Mouse (Mus musculus): Measurements from ENCODE around the gene Il4i1. TPM values are rescaled to one million over a fixed set of nuclear protein-coding genes. Genes with fewer than 3 reads are reported as not detected.

Il4i1 gene
- polyA plus RNA-seq, 1 experiment from 2014 or later, result 0.88 TPM

- peak; percentile 23 for ATAC-seq (ENCODE audit: insufficient read depth, low FRiP score)
- peaks cover 15% of the 10 kb centered on the region for H3K36me3 ChIP-seq (ENCODE audit: control insufficient read depth, insufficient read depth, low read length)
- peaks cover 40% of the 10 kb centered on the region for H3K4me1 ChIP-seq (ENCODE audit: control insufficient read depth, insufficient read depth, low read length)
- H3K27me3 ChIP-seq (ENCODE audit: control insufficient read depth, insufficient read depth, low read length), result no peaks in the 10 kb centered on the region
- peak overlapping the region; percentile 84 for H3K9ac ChIP-seq (ENCODE audit: low read length)
- peak overlapping the region; percentile 66 for H3K4me3 ChIP-seq (replicated peaks; ENCODE audit: low read length)
- peak overlapping the region; percentile 93 for H3K4me2 ChIP-seq (ENCODE audit: low read depth, low read length)
- WGBS, result under 1% methylated on average over 29 of the region's 33 CpGs
- no peaks in the 10 kb centered on the region for H3K9me3 ChIP-seq (replicated peaks; ENCODE audit: control insufficient read depth, low read length)
- peak overlapping the region; percentile 97 for H3K27ac ChIP-seq (ENCODE audit: low read length)
Observed at GRCm38 (mm10) chr7:44850146-44850545, 34.0 kb downstream of the Il4i1 start.

DNA sequence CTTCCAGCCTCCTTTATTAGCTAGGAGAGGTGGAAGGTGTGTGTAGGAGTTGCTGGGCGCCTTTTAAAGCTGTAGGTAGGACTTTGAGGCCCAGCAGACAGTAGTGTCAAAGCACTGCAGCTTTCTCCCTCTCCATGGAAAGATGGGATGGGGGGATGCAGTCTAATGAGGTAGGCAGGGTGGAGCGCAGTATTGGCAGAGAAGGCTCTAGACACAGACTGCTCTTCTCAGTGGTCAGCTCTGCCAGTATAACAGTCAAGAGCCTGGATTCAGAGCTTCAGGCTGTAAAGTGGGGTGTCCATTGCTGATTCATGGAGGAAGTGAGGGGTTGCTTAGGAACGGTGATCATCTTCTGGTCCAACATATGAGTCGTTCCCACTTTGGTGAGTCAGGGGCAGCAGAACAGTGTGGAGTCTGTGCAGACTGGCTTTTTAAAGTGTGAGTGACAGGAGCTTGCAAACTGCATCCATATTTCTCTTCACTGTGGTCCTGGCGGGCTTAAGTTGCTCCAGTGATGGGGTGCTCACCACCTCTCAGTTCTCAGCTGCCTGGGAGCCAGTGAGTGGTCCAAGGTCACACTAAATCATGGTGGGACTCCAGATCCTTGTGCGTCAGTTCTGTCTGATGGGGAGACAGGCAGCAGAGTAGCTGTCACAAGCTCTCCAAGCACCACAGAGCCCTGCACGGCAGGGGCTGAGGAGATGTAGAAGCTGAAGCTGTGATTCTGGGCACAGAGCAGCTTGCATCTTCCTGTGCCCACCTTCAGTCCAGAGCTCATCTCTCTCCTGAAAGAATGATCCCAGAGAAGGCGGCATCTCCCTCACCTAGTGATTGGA is 34.8 kb downstream of the Il4i1 start:
- no peak for ATAC-seq (ENCODE audit: insufficient read depth, low FRiP score)
- Histone ChIP-seq H3K9ac (ENCODE audit: low read length) (peak overlapping the region; percentile 84), H3K4me2 (ENCODE audit: low read depth, low read length) (peak overlapping the region; percentile 93), H3K4me1 (ENCODE audit: control insufficient read depth, insufficient read depth, low read length) (peaks cover 46% of the 10 kb centered on the region), H3K4me3 (replicated peaks; ENCODE audit: low read length) (peak overlapping the region; percentile 66), H3K27ac (ENCODE audit: low read length) (peak overlapping the region; percentile 97), H3K36me3 (ENCODE audit: control insufficient read depth, insufficient read depth, low read length) (peaks cover 7% of the 10 kb centered on the region), H3K27me3 (ENCODE audit: control insufficient read depth, insufficient read depth, low read length) (no peaks in the 10 kb centered on the region), H3K9me3 (replicated peaks; ENCODE audit: control insufficient read depth, low read length) (no peaks in the 10 kb centered on the region)
- WGBS, result 77% methylated on average over 8 of the region's 8 CpGs

- 88% methylated on average over 12 of the region's 12 CpGs for WGBS
- H3K27ac ChIP-seq (ENCODE audit: low read length), result no peak overlapping the region
- H3K27me3 ChIP-seq (ENCODE audit: control insufficient read depth, insufficient read depth, low read length), result no peaks in the 10 kb centered on the region
- no peak overlapping the region for H3K4me3 ChIP-seq (replicated peaks; ENCODE audit: low read length)
- H3K36me3 ChIP-seq (ENCODE audit: control insufficient read depth, insufficient read depth, low read length), result 0 out of 2 replicates have a peak, but pooled peaks cover under 1% of the 10 kb centered on the region
- H3K4me1 ChIP-seq (ENCODE audit: control insufficient read depth, insufficient read depth, low read length), result peaks cover 52% of the 10 kb centered on the region
- H3K4me2 ChIP-seq (ENCODE audit: low read depth, low read length), result no peak overlapping the region
- no peak for ATAC-seq (ENCODE audit: insufficient read depth, low FRiP score)
- no peaks in the 10 kb centered on the region for H3K9me3 ChIP-seq (replicated peaks; ENCODE audit: control insufficient read depth, low read length)
- H3K9ac ChIP-seq (ENCODE audit: low read length), result no peak overlapping the region
Observed at GRCm38 (mm10) chr7:44851625-44852234, 35.5 kb downstream of the Il4i1 start.

GRCm38 (mm10) chr7:44852259-44853027 is 36.3 kb downstream of the Il4i1 start:
- WGBS, result 88% methylated on average over 36 of the region's 36 CpGs
- Histone ChIP-seq H3K27me3 (ENCODE audit: control insufficient read depth, insufficient read depth, low read length) (no peaks in the 10 kb centered on the region), H3K4me1 (ENCODE audit: control insufficient read depth, insufficient read depth, low read length) (peaks cover 50% of the 10 kb centered on the region), H3K4me2 (ENCODE audit: low read depth, low read length) (no peak overlapping the region), H3K36me3 (ENCODE audit: control insufficient read depth, insufficient read depth, low read length) (no peaks in the 10 kb centered on the region), H3K9me3 (replicated peaks; ENCODE audit: control insufficient read depth, low read length) (no peaks in the 10 kb centered on the region), H3K4me3 (replicated peaks; ENCODE audit: low read length) (no peak overlapping the region), H3K27ac (ENCODE audit: low read length) (no peak overlapping the region), H3K9ac (ENCODE audit: low read length) (0 out of 2 replicates have a peak overlapping the region, but pooled peaks have one; percentile 20)
- ATAC-seq (ENCODE audit: insufficient read depth, low FRiP score), result no peak

- H3K27me3 ChIP-seq (ENCODE audit: control insufficient read depth, insufficient read depth, low read length), result no peaks in the 10 kb centered on the region
- no peaks in the 10 kb centered on the region for H3K36me3 ChIP-seq (ENCODE audit: control insufficient read depth, insufficient read depth, low read length)
- WGBS, result 90% methylated on average over 2 of the region's 2 CpGs
- H3K9me3 ChIP-seq (replicated peaks; ENCODE audit: control insufficient read depth, low read length), result no peaks in the 10 kb centered on the region
- H3K9ac ChIP-seq (ENCODE audit: low read length), result 0 out of 2 replicates have a peak overlapping the region, but pooled peaks have one; percentile 20
- ATAC-seq (ENCODE audit: insufficient read depth, low FRiP score), result no peak
- H3K27ac ChIP-seq (ENCODE audit: low read length), result no peak overlapping the region
- H3K4me2 ChIP-seq (ENCODE audit: low read depth, low read length), result no peak overlapping the region
- H3K4me1 ChIP-seq (ENCODE audit: control insufficient read depth, insufficient read depth, low read length), result peaks cover 49% of the 10 kb centered on the region
- no peak overlapping the region for H3K4me3 ChIP-seq (replicated peaks; ENCODE audit: low read length)
Observed at GRCm38 (mm10) chr7:44853065-44853464, 36.9 kb downstream of the Il4i1 start.

DNA sequence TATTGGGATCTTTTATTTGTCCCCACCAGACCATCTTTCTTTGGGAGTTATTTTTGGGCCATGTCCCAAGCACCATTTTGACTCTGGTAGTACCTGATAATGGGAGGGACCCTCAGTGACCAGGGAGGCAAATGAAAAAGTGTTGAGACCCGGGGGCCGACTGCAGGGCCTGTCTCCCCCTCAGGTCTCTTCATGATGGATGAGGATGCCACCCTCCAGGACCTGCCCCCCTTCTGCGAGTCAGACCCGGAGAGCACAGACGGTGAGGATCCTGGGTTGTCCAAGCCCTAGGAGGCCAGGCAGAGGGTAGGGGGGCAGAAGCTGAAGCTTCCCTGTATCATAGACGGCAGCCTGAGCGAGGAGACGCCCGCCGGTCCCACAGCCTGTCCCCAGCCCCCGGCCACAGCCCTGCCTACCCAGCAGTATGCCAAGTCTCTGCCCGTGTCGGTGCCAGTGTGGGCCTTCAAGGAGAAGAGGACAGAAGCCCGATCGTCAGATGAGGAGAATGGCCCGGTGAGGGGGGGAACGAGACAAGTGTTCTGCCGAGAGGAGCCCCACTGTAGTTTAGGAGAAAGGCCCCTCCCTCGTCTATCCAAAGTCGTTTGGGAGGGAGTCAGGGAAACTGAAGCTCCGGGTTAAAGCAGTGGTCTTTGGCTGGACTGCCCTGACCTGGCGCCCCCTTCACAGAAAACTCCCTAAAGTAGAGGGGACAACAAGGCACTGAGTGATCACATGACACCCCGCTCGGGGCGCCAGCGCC is 37.6 kb downstream of the Il4i1 start:
- Histone ChIP-seq H3K4me2 (ENCODE audit: low read depth, low read length) (peak overlapping the region; percentile 93), H3K27ac (ENCODE audit: low read length) (peak overlapping the region; percentile 98), H3K4me3 (replicated peaks; ENCODE audit: low read length) (peak overlapping the region; percentile 63), H3K9me3 (replicated peaks; ENCODE audit: control insufficient read depth, low read length) (no peaks in the 10 kb centered on the region), H3K9ac (ENCODE audit: low read length) (peak overlapping the region; percentile 77), H3K4me1 (ENCODE audit: control insufficient read depth, insufficient read depth, low read length) (peaks cover 51% of the 10 kb centered on the region), H3K36me3 (ENCODE audit: control insufficient read depth, insufficient read depth, low read length) (no peaks in the 10 kb centered on the region), H3K27me3 (ENCODE audit: control insufficient read depth, insufficient read depth, low read length) (no peaks in the 10 kb centered on the region)
- no peak for ATAC-seq (ENCODE audit: insufficient read depth, low FRiP score)
- WGBS, result 26% methylated on average over 26 of the region's 26 CpGs

- under 1% methylated on average over 45 of the region's 45 CpGs for WGBS
- peak overlapping the region; percentile 77 for H3K9ac ChIP-seq (ENCODE audit: low read length)
- H3K4me3 ChIP-seq (replicated peaks; ENCODE audit: low read length), result peak overlapping the region; percentile 63
- H3K27ac ChIP-seq (ENCODE audit: low read length), result peak overlapping the region; percentile 98
- peaks cover 51% of the 10 kb centered on the region for H3K4me1 ChIP-seq (ENCODE audit: control insufficient read depth, insufficient read depth, low read length)
- ATAC-seq (ENCODE audit: insufficient read depth, low FRiP score), result peak; percentile 76
- H3K27me3 ChIP-seq (ENCODE audit: control insufficient read depth, insufficient read depth, low read length), result no peaks in the 10 kb centered on the region
- no peaks in the 10 kb centered on the region for H3K36me3 ChIP-seq (ENCODE audit: control insufficient read depth, insufficient read depth, low read length)
- H3K4me2 ChIP-seq (ENCODE audit: low read depth, low read length), result peak overlapping the region; percentile 93
- no peaks in the 10 kb centered on the region for H3K9me3 ChIP-seq (replicated peaks; ENCODE audit: control insufficient read depth, low read length)
Observed at GRCm38 (mm10) chr7:44854356-44855031, 38.3 kb downstream of the Il4i1 start.

GRCm38 (mm10) chr7:44855036-44855435 is 38.8 kb downstream of the Il4i1 start:
- peak; percentile 2; the same call in 1 of the 2 replicates for ATAC-seq (ENCODE audit: insufficient read depth, low FRiP score)

More at GRCm38 (mm10) chr7:44855036-44855435, 38.8 kb downstream of the Il4i1 start:
- H3K4me3 ChIP-seq (replicated peaks; ENCODE audit: low read length), result peak overlapping the region; percentile 63
- no peaks in the 10 kb centered on the region for H3K9me3 ChIP-seq (replicated peaks; ENCODE audit: control insufficient read depth, low read length)
- peak overlapping the region; percentile 93 for H3K4me2 ChIP-seq (ENCODE audit: low read depth, low read length)
- WGBS, result 43% methylated on average over 10 of the region's 10 CpGs
- H3K9ac ChIP-seq (ENCODE audit: low read length), result peak overlapping the region; percentile 77
- no peaks in the 10 kb centered on the region for H3K27me3 ChIP-seq (ENCODE audit: control insufficient read depth, insufficient read depth, low read length)
- H3K36me3 ChIP-seq (ENCODE audit: control insufficient read depth, insufficient read depth, low read length), result no peaks in the 10 kb centered on the region
- peaks cover 51% of the 10 kb centered on the region for H3K4me1 ChIP-seq (ENCODE audit: control insufficient read depth, insufficient read depth, low read length)
- H3K27ac ChIP-seq (ENCODE audit: low read length), result peak overlapping the region; percentile 98
